Mouse (Mus musculus) ES-Bruce4 (cell line): ENCODE measurements at regions not wholly inside any gene's neighbourhood (a gene's known extent, or its start where the extent isn't known, plus 50 kb on each side); places are given as distances from the start of the nearest gene placed in this dataset.

ENCODE experiments used
- CTCF ChIP-seq: IDR thresholded peaks from one replicate; pipeline ENCODE4 v1.8.1; 2011; ENCODE audit warnings: low read depth, low read length
- POLR2A ChIP-seq: IDR thresholded peaks from one replicate; pipeline ENCODE4 v1.8.1; 2011; ENCODE audit warnings: low read length; ENCODE audit not compliant: insufficient read depth

GRCm38 (mm10) chr3:52198751-52199738, 69.1 kb upstream of the Foxo1 start:
- TF ChIP-seq CTCF (no peak), POLR2A (no peak)
